Mouse (Mus musculus): ENCODE data around the gene Acmsd. TPM values are rescaled to one million over a fixed set of nuclear protein-coding genes. Genes with fewer than 3 reads are reported as not detected.

The Acmsd gene
- total RNA-seq, 2 experiments from 2014 or later: not detected

GRCm38 (mm10) chr1:127775206-127775720, 46.0 kb downstream of the Acmsd start:
- no peak for DNase-seq

GRCm38 (mm10) chr1:127776246-127776645, 47.0 kb downstream of the Acmsd start:
- no peak for DNase-seq

- no peak for DNase-seq
Observed at GRCm38 (mm10) chr1:127778611-127779010, 49.4 kb downstream of the Acmsd start.

- DNase-seq: no peak
Observed at GRCm38 (mm10) chr1:127780142-127780541, 50.9 kb downstream of the Acmsd start.

- no peak for DNase-seq
Observed at GRCm38 (mm10) chr1:127780849-127781248, 51.6 kb downstream of the Acmsd start.

- DNase-seq: no peak
Observed at GRCm38 (mm10) chr1:127783862-127784261, 54.6 kb downstream of the Acmsd start.

- no peak for DNase-seq
Observed at GRCm38 (mm10) chr1:127785882-127786281, 56.7 kb downstream of the Acmsd start.

- no peak for DNase-seq
Observed at GRCm38 (mm10) chr1:127788943-127789342, 59.7 kb downstream of the Acmsd start.

- no peak for DNase-seq
Observed at GRCm38 (mm10) chr1:127793459-127793858, 64.2 kb downstream of the Acmsd start.

GRCm38 (mm10) chr1:127795087-127795769, 66.0 kb downstream of the Acmsd start:
- DNase-seq: no peak

- DNase-seq: no peak
Observed at GRCm38 (mm10) chr1:127796341-127796740, 67.1 kb downstream of the Acmsd start.

- no peak for DNase-seq
Observed at GRCm38 (mm10) chr1:127796752-127797151, 67.5 kb downstream of the Acmsd start.

- no peak for DNase-seq
Observed at GRCm38 (mm10) chr1:127802916-127803315, 73.7 kb downstream of the Acmsd start.

- no peak for DNase-seq
Observed at GRCm38 (mm10) chr1:127808671-127809070, 79.5 kb downstream of the Acmsd start.

GRCm38 (mm10) chr1:127812929-127813328, 83.7 kb downstream of the Acmsd start:
- DNase-seq: no peak

- DNase-seq: no peak
Observed at GRCm38 (mm10) chr1:127816381-127816780, 87.2 kb downstream of the Acmsd start.

Other genes with a start within 250 kb of the Acmsd start
- gene Tmem163, start 49.9 kb upstream of the Acmsd start, total RNA-seq (2021): under 1 TPM in 1 of 2 experiments, not detected in 1; 0.26 TPM
- gene Ccnt2, start 44.8 kb downstream of the Acmsd start, total RNA-seq (2021): 10 to 100 TPM; 37.9 to 45.0 TPM
- gene Map3k19, start 125.6 kb downstream of the Acmsd start, total RNA-seq (2021): under 1 TPM; 0.13 to 0.33 TPM
- 10 to 100 TPM; 49.7 to 50.2 TPM for gene Rab3gap1, start 139.4 kb downstream of the Acmsd start, total RNA-seq (2021)

Data from adrenal gland, postnatal 36 days (tissue).